Mouse (Mus musculus) MEL (cell line): ENCODE results near the gene Stard10. TPM values are rescaled to one million over a fixed set of nuclear protein-coding genes. Genes with fewer than 3 reads are reported as not detected.

Source experiments
- DNase-seq: peaks from one replicate; pipeline ENCODE4 v3.0.0; 2011; ENCODE audit warnings: low read depth, low spot score
- H3K27ac ChIP-seq: 2 replicates; pipeline ENCODE4 v1.5.1; 2012; ENCODE audit warnings: low read depth, mild to moderate bottlenecking, control low read depth, low read length, moderate library complexity; ENCODE audit not compliant: control insufficient read depth
- H3K27me3 ChIP-seq, 2 experiments: fragments of 150-350 bp in 1 of 2; sonication (generic) in 1 of 2; 2 replicates each; pipeline ENCODE4 v1.6.1; 2012; ENCODE audit warnings: low read length in 2 of 2, mild to moderate bottlenecking in 2 of 2, improper control_type of control experiment in 1 of 2, moderate library complexity in 1 of 2; ENCODE audit not compliant: insufficient read depth in 2 of 2, control insufficient read depth in 1 of 2
- H3K36me3 ChIP-seq, 2 experiments: 2 replicates each; pipeline ENCODE4 v1.6.1; 2012 to 2014; ENCODE audit warnings: low read length in 2 of 2, improper control_type of control experiment in 1 of 2, inconsistent platforms in 1 of 2, mild to moderate bottlenecking in 1 of 2; ENCODE audit not compliant: insufficient read depth in 2 of 2, control insufficient read depth in 1 of 2
- H3K4me1 ChIP-seq, 2 experiments: fragments of 150-350 bp in 1 of 2; sonication (generic) in 1 of 2; 2 replicates each; pipeline ENCODE4 v1.6.1; 2012; ENCODE audit warnings: low read length in 2 of 2, improper control_type of control experiment in 1 of 2, mild to moderate bottlenecking in 1 of 2; ENCODE audit not compliant: insufficient read depth in 2 of 2, control insufficient read depth in 1 of 2
- H3K4me3 ChIP-seq, 2 experiments: fragments of 150-350 bp in 1 of 2; sonication (generic) in 1 of 2; 2 replicates each; pipeline ENCODE4 v1.5.1; 2012; ENCODE audit warnings: low read depth in 2 of 2, low read length in 2 of 2, mild to moderate bottlenecking in 2 of 2, moderate library complexity in 2 of 2, control low read depth in 1 of 2, improper control_type of control experiment in 1 of 2; ENCODE audit not compliant: control insufficient read depth in 1 of 2, insufficient read depth in 1 of 2
- H3K79me2 ChIP-seq: 2 replicates; pipeline ENCODE4 v1.6.1; 2012; ENCODE audit warnings: mild to moderate bottlenecking, low read length, moderate library complexity; ENCODE audit not compliant: control insufficient read depth, poor library complexity, insufficient read depth
- H3K9ac ChIP-seq: 2 replicates; pipeline ENCODE4 v1.6.1; 2012; ENCODE audit warnings: low read depth, mild to moderate bottlenecking, control low read depth, low read length, moderate library complexity; ENCODE audit not compliant: control insufficient read depth, poor library complexity, severe bottlenecking
- H3K9me3 ChIP-seq: fragments of 150-350 bp; sonication (generic); replicated peaks from 2 replicates; pipeline ENCODE4 v1.6.1; 2012; ENCODE audit warnings: mild to moderate bottlenecking, low read length, improper control_type of control experiment, moderate library complexity; ENCODE audit not compliant: insufficient read depth
- ELF1 ChIP-seq: IDR thresholded peaks from 2 replicates; pipeline ENCODE4 v1.6.1; 2014; ENCODE audit warnings: low read depth, mild to moderate bottlenecking, inconsistent platforms, low read length, improper control_type of control experiment, moderate library complexity
- EP300 ChIP-seq, 2 experiments: IDR thresholded peaks; 2 replicates each; pipeline ENCODE4 v1.6.1; 2011; ENCODE audit warnings: improper control_type of control experiment in 2 of 2, low read length in 2 of 2, low read depth in 1 of 2, mild to moderate bottlenecking in 1 of 2
- GATA1 ChIP-seq: IDR thresholded peaks from 2 replicates; pipeline ENCODE4 v1.6.1; 2011; ENCODE audit warnings: low read depth, low read length, improper control_type of control experiment
- HCFC1 ChIP-seq: IDR thresholded peaks from 2 replicates; pipeline ENCODE4 v1.6.1; 2012; ENCODE audit warnings: low read depth, mild to moderate bottlenecking, inconsistent platforms, low read length, improper control_type of control experiment, moderate library complexity
- JUND ChIP-seq: IDR thresholded peaks from 2 replicates; pipeline ENCODE4 v1.6.1; 2011; ENCODE audit warnings: low read depth, mild to moderate bottlenecking, improper control_type of control experiment, low read length
- KAT2A ChIP-seq: conservative IDR thresholded peaks from 2 replicates; pipeline ENCODE4 v1.6.1; 2012; ENCODE audit warnings: low read depth, low read length, improper control_type of control experiment, inconsistent platforms
- MXI1 ChIP-seq: IDR thresholded peaks from 2 replicates; pipeline ENCODE4 v1.6.1; 2011; ENCODE audit warnings: mild to moderate bottlenecking, low read depth, low read length, improper control_type of control experiment
- NRF1 ChIP-seq: IDR thresholded peaks from 2 replicates; pipeline ENCODE4 v1.6.1; 2014; ENCODE audit warnings: low read depth, mild to moderate bottlenecking, inconsistent platforms, low read length, improper control_type of control experiment, moderate library complexity; ENCODE audit not compliant: poor library complexity, insufficient read depth, severe bottlenecking
- POLR2A ChIP-seq, 2 experiments: IDR thresholded peaks; 2 replicates each; pipeline ENCODE4 v1.6.1; 2011 to 2012; ENCODE audit warnings: low read length in 2 of 2, mild to moderate bottlenecking in 2 of 2, control low read depth in 1 of 2, improper control_type of control experiment in 1 of 2, low read depth in 1 of 2, moderate library complexity in 1 of 2; ENCODE audit not compliant: control insufficient read depth in 1 of 2, insufficient read depth in 1 of 2, poor library complexity in 1 of 2
- POLR2AphosphoS5 ChIP-seq: IDR thresholded peaks from 2 replicates; pipeline ENCODE4 v1.6.1; 2012; ENCODE audit warnings: low read depth, borderline replicate concordance, mild to moderate bottlenecking, inconsistent platforms, low read length, moderate library complexity, mixed read lengths
- TAL1 ChIP-seq: IDR thresholded peaks from 2 replicates; pipeline ENCODE4 v1.6.1; 2012; ENCODE audit warnings: mild to moderate bottlenecking, inconsistent platforms, low read length, moderate library complexity, mixed read lengths
- TBP ChIP-seq: IDR thresholded peaks from 2 replicates; pipeline ENCODE4 v1.8.0; 2011; ENCODE audit warnings: low read depth, low read length, improper control_type of control experiment
- UBTF ChIP-seq: IDR thresholded peaks from 2 replicates; pipeline ENCODE4 v1.6.1; 2012; ENCODE audit warnings: low read depth, mild to moderate bottlenecking, inconsistent platforms, low read length, improper control_type of control experiment, moderate library complexity, borderline replicate concordance; ENCODE audit not compliant: insufficient read depth
- USF1 ChIP-seq: IDR thresholded peaks from 2 replicates; pipeline ENCODE4 v1.6.1; 2014; ENCODE audit warnings: low read depth, mild to moderate bottlenecking, inconsistent platforms, low read length, improper control_type of control experiment, moderate library complexity
- ZMIZ1 ChIP-seq: IDR thresholded peaks from 2 replicates; pipeline ENCODE4 v1.6.1; 2012; ENCODE audit warnings: low read depth, mild to moderate bottlenecking, inconsistent platforms, low read length, improper control_type of control experiment, moderate library complexity
- ZNF384 ChIP-seq: IDR thresholded peaks from 2 replicates; pipeline ENCODE4 v1.6.1; 2012; ENCODE audit warnings: low read depth, mild to moderate bottlenecking, inconsistent platforms, low read length, improper control_type of control experiment
- polyA plus RNA-seq, 2 experiments: library from polyadenylated mRNA; stranded (reverse) in 1 of 2; unstranded in 1 of 2; fragments of >175 nt in 1 of 2; fragments of >200 nt in 1 of 2; gene quantifications; 2 replicates each; pipeline versions ENCODE4 v1.2.1 to v1.2.4; 2012; ENCODE audit warnings: low replicate concordance in 2 of 2, low read depth in 1 of 2; ENCODE audit not compliant: insufficient read length in 2 of 2, insufficient read depth in 1 of 2, missing spikeins in 1 of 2
- total RNA-seq: library from RNA; depleted of rRNA; stranded (reverse); fragments of 300-350 nt; gene quantifications from 2 replicates; pipeline ENCODE4 v1.2.3, GENCODE M21; 2012

Gene Stard10
- total and polyA plus RNA-seq, 3 experiments, result 9.3 to 17.9 TPM; not detected in 1

DNA sequence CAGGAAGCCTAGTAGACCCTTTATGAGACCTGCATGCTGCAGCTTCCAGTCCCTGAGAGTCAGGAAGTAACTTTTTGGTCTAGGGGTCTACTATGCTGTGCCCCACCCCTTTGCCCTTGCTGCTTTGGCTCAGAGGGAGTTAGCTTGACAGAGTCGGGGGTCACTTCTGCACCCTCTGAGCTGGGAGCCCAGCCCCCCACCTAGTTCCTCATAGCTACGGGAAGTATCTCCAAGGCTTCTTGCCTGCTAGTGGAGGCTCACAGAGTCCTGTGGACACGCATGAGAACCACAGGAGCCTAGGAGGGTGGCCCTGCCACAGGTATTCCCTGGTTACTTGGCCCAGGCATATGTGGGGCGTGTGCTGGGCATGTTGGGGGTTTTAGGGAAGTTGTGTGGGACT, 44.1 kb downstream of the Stard10 start:
- H3K9me3 ChIP-seq, result no peaks in the 10 kb centered on the region
- H3K4me1 ChIP-seq, result peaks cover 16 to 38% of the 10 kb centered on the region in 2 experiments
- H3K79me2 ChIP-seq, result no peaks in the 10 kb centered on the region; the same call in 1 of the 2 replicates
- H3K4me3 ChIP-seq, result no peak overlapping the region
- H3K27ac ChIP-seq, result no peak overlapping the region
- DNase-seq, result peak; percentile 34
- no peaks in the 10 kb centered on the region for H3K27me3 ChIP-seq
- H3K9ac ChIP-seq, result no peak overlapping the region
- no peak for TF ChIP-seq EP300 (IDR thresholded peaks at IDR 0.05; ENCODE audit: low read depth in 1 of 2, low read length in 2 of 2)
- TF ChIP-seq USF1, result no peak
- TF ChIP-seq GATA1, result no peak
- no peak for TF ChIP-seq KAT2A
- no peak for TF ChIP-seq NRF1
- no peak for TF ChIP-seq ELF1
- TF ChIP-seq HCFC1, result no peak
- TF ChIP-seq JUND, result no peak
- no peak for TF ChIP-seq POLR2AphosphoS5
- no peak for TF ChIP-seq MXI1
- TF ChIP-seq ZMIZ1, result no peak
- no peak for TF ChIP-seq ZNF384
- no peak for TF ChIP-seq UBTF
- peaks cover 0 to 22% of the 10 kb centered on the region in 2 experiments; a peak in 2 of 4 replicates for H3K36me3 ChIP-seq

DNA sequence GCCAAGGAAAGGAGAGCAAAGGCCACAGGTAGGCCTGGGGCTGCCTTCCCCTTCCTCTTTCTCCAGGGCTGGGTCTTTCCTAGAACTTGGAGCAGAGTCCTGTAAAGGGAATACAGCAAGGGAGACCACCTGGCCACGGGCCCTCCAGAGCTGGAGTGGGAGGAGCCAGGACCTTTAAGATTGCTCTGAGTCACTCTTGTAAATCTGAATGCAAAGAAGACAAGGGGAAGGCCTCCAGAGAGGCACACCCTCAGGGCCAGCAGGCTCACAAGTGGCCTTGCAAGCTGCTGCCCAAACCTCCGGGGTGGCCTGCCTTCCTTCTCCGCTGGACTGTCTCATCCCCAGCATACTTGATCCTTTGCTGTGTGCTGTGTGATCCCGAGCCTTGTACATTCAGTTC, 44.9 kb downstream of the Stard10 start:
- no peak for DNase-seq
- Histone ChIP-seq H3K9ac (no peak overlapping the region), H3K4me1 (peaks cover 16 to 38% of the 10 kb centered on the region in 2 experiments), H3K4me3 (no peak overlapping the region), H3K27me3 (no peaks in the 10 kb centered on the region), H3K79me2 (no peaks in the 10 kb centered on the region; the same call in 1 of the 2 replicates), H3K27ac (no peak overlapping the region), H3K36me3 (peaks cover 0 to 22% of the 10 kb centered on the region in 2 experiments; a peak in 2 of 4 replicates), H3K9me3 (no peaks in the 10 kb centered on the region)
- TF ChIP-seq KAT2A (no peak), ELF1 (no peak), POLR2A (IDR thresholded peaks at IDR 0.05; ENCODE audit: control insufficient read depth in 1 of 2, insufficient read depth in 1 of 2, low read depth in 1 of 2, low read length in 2 of 2, poor library complexity in 1 of 2) (no peak), TAL1 (no peak), TBP (no peak), ZMIZ1 (no peak)
